Mouse (Mus musculus) neural tube, embryonic 14.5 days (tissue): Measurements from ENCODE around the gene Zmiz1. TPM values are rescaled to one million over a fixed set of nuclear protein-coding genes. Genes with fewer than 3 reads are reported as not detected.

Experiments used
- ATAC-seq: fragments of 200-750 bp; cut with Nextera tagmentation; 2 replicates; pipeline ENCODE4 v1.8.0; 2017; ENCODE audit warnings: low read depth, mild to moderate bottlenecking, moderate TSS enrichment, moderate library complexity
- H3K27ac ChIP-seq: fragments of 300-500 bp; sonication (generic); 2 replicates; pipeline ENCODE4 v1.5.1; 2014; ENCODE audit warnings: low read depth, mild to moderate bottlenecking, control low read depth, low read length, moderate library complexity, mixed read lengths
- H3K27me3 ChIP-seq: fragments of 300-500 bp; sonication (generic); 2 replicates; pipeline ENCODE4 v1.6.1; 2014; ENCODE audit warnings: low read length; ENCODE audit not compliant: control insufficient read depth, insufficient read depth
- H3K36me3 ChIP-seq: fragments of 300-500 bp; sonication (generic); 2 replicates; pipeline ENCODE4 v1.6.1; 2014; ENCODE audit warnings: low read length, mixed read lengths; ENCODE audit not compliant: control insufficient read depth, insufficient read depth
- H3K4me1 ChIP-seq: fragments of 300-500 bp; sonication (generic); 2 replicates; pipeline ENCODE4 v1.6.1; 2014; ENCODE audit warnings: low read length; ENCODE audit not compliant: control insufficient read depth, insufficient read depth
- H3K4me2 ChIP-seq: fragments of 300-500 bp; sonication (generic); 2 replicates; pipeline ENCODE4 v1.6.1; 2014; ENCODE audit warnings: mild to moderate bottlenecking, low read depth, low read length, control low read depth
- H3K4me3 ChIP-seq: fragments of 300-500 bp; sonication (generic); 2 replicates; pipeline ENCODE4 v1.5.1; 2014; ENCODE audit warnings: low read depth, low read length, control low read depth, mixed read lengths
- H3K9ac ChIP-seq: fragments of 300-500 bp; sonication (generic); replicated peaks from 2 replicates; pipeline ENCODE4 v1.6.1; 2014; ENCODE audit warnings: low read depth, mild to moderate bottlenecking, control low read depth, low read length, mixed read lengths
- H3K9me3 ChIP-seq: fragments of 300-500 bp; sonication (generic); 2 replicates; pipeline ENCODE4 v1.6.1; 2016; ENCODE audit warnings: low read length; ENCODE audit not compliant: control insufficient read depth
- WGBS: fragments of 180-500 bp; shearing (Covaris S2); extraction: QIAGEN DNeasy Blood & Tissue Kit; methylation state at CpG from one replicate; pipeline ENCODE4 v1.1.7; 2014; 5-methylcytosine and 5-hydroxymethylcytosine counted together
- polyA plus RNA-seq: library from polyadenylated mRNA; unstranded; fragments of >200 nt; fragmentation: Nextera tagmentation; extraction: Ambion mirVana; gene quantifications from 2 replicates; pipeline ENCODE4 v1.2.1, GENCODE M21; 2014

Zmiz1 gene
- polyA plus RNA-seq, 1 experiment from 2014 or later = 75.0 TPM

DNA sequence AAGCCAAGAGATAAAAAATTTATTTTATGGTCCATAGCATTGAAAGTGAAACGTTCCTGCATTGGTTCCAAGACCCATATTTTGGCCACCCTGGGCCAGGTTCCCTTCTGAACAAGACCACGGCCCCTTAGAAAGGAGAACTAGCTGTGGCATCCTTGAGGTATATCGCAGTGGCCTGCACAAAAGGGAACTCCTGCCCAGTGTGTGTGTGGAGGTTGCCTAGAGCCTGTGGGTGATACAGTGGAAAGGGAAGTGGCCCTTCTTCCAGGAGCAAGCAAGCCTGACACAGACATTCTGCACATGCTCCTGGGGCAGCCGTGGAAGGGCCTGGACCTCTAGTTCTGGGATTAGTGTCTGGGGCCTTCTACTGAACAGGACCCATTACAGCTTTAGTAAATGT, 71.4 kb downstream of the Zmiz1 start:
- H3K9ac ChIP-seq = no peak overlapping the region
- H3K27ac ChIP-seq = no peak overlapping the region
- no peaks in the 10 kb centered on the region for H3K9me3 ChIP-seq
- no peak overlapping the region for H3K4me3 ChIP-seq
- ATAC-seq = no peak
- no peaks in the 10 kb centered on the region for H3K36me3 ChIP-seq
- 87% methylated on average over 4 of the region's 4 CpGs for WGBS
- no peak overlapping the region for H3K4me2 ChIP-seq
- no peaks in the 10 kb centered on the region for H3K27me3 ChIP-seq
- H3K4me1 ChIP-seq = 0 out of 2 replicates have a peak, but pooled peaks cover 2% of the 10 kb centered on the region

DNA sequence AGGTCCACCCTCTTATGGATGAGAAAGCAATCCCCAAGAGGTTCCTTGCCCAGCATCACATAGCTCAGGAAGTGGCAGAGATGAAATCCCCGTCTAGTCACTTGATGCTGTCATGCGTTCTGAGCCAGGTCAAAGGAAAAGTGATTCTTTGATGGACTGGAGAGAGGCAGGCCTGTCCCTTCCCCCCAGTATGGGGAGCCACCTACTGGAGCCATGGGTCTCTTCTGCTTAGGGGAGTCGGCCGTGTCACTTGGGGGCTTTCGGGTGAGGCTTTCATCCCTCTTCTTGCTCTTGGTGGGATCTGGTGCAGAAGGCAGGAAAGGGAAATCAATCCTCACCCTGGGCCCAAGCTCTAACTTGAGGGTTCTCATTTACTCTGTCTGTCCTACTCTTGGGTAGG, 71.8 kb downstream of the Zmiz1 start:
- H3K27ac ChIP-seq = no peak overlapping the region
- H3K27me3 ChIP-seq = no peaks in the 10 kb centered on the region
- no peak overlapping the region for H3K4me3 ChIP-seq
- H3K9me3 ChIP-seq = no peaks in the 10 kb centered on the region
- 0 out of 2 replicates have a peak, but pooled peaks cover 2% of the 10 kb centered on the region for H3K4me1 ChIP-seq
- H3K4me2 ChIP-seq = no peak overlapping the region
- H3K9ac ChIP-seq = no peak overlapping the region
- no peak for ATAC-seq
- 78% methylated on average over 5 of the region's 5 CpGs for WGBS
- no peaks in the 10 kb centered on the region for H3K36me3 ChIP-seq

DNA sequence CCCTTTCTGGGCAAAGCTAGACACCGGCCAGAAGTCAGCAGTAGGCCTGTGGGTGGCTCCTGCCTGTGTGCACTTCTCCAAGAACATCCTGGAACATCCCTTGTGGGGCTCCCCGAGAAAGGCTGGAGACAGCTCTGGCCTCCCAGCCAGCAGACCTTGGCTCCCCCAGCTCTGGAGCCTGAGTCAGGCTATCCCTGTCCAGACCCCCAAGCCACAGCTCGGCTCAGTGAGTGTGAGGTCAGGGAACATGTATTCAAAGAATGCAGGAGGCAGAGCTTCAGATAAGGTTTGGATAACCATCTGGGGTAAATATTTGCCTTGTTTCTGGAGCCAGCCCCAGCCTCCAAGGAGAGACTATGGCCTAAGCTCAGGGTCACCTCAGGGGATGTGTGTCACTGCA, 74.0 kb downstream of the Zmiz1 start:
- H3K9ac ChIP-seq = no peak overlapping the region
- no peak overlapping the region for H3K27ac ChIP-seq
- H3K36me3 ChIP-seq = peaks cover 11% of the 10 kb centered on the region
- H3K4me2 ChIP-seq = no peak overlapping the region
- H3K27me3 ChIP-seq = no peaks in the 10 kb centered on the region
- no peak for ATAC-seq
- H3K4me3 ChIP-seq = no peak overlapping the region
- no peaks in the 10 kb centered on the region for H3K9me3 ChIP-seq
- 0 out of 2 replicates have a peak, but pooled peaks cover 2% of the 10 kb centered on the region for H3K4me1 ChIP-seq
- WGBS = 71% methylated on average over 3 of the region's 3 CpGs

DNA sequence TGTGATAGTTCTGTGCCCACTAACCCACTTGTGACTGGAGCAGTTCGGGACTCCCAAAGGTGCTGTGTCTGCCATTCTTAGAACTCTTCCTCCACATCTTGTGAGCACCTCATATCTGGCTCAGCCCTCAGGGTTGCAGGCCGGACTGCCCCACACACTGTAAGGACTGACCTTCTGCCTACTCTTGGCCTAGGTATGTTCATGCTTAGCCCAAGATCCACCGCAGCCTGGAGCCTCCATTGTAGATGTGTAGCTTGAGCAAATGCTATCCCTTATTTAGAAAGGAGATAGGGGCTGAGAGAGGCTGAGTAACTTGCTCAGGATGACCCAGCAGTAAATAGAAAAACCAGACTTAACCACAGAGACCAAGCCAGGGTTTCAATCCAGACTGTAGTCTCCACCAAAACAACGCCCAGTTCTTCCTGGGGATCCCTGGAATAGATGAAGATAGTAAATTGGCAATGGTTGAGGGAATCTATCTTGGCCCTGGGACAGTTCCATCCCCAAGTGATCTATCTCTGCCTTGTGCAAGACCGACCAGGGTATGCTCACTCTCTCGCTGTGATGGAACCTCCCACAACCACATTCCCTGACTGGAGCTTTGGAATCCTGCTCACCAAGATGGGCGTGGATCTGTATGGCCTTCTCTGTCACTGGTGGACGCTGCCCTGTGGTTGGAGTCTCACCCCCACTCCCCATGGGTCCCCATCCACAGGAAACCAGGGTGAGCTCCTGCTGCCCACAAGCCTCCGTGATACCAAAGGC, 74.8 kb downstream of the Zmiz1 start:
- Histone ChIP-seq H3K27me3 (no peaks in the 10 kb centered on the region), H3K4me1 (0 out of 2 replicates have a peak, but pooled peaks cover 2% of the 10 kb centered on the region), H3K9me3 (no peaks in the 10 kb centered on the region), H3K36me3 (peaks cover 11% of the 10 kb centered on the region), H3K9ac (no peak overlapping the region), H3K4me2 (no peak overlapping the region), H3K27ac (no peak overlapping the region), H3K4me3 (no peak overlapping the region)
- WGBS = 87% methylated on average over 9 of the region's 9 CpGs
- no peak for ATAC-seq

DNA sequence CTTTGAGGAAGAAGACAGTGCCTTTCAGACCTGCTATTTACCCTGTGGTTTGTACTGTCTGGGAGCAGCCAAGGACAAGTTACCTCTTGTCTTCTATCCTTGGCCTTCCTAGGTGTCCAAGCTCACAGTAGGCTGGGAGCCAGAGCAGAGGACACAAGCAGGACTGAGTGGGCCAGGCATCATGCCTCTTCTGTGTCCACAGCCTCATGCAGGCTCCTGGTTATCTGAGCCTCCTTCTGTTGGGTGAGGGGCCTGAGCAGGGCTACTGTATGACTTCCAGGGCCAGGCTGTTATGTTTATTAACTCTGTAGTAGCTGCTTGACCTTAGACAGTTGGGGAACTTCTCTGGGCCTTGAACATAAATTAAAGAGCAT, 75.4 kb downstream of the Zmiz1 start:
- no peak overlapping the region for H3K9ac ChIP-seq
- peaks cover 16% of the 10 kb centered on the region for H3K36me3 ChIP-seq
- H3K27me3 ChIP-seq = no peaks in the 10 kb centered on the region
- no peak overlapping the region for H3K27ac ChIP-seq
- H3K4me1 ChIP-seq = 0 out of 2 replicates have a peak, but pooled peaks cover 2% of the 10 kb centered on the region
- H3K4me2 ChIP-seq = no peak overlapping the region
- no peak overlapping the region for H3K4me3 ChIP-seq
- no peaks in the 10 kb centered on the region for H3K9me3 ChIP-seq
- no peak for ATAC-seq

DNA sequence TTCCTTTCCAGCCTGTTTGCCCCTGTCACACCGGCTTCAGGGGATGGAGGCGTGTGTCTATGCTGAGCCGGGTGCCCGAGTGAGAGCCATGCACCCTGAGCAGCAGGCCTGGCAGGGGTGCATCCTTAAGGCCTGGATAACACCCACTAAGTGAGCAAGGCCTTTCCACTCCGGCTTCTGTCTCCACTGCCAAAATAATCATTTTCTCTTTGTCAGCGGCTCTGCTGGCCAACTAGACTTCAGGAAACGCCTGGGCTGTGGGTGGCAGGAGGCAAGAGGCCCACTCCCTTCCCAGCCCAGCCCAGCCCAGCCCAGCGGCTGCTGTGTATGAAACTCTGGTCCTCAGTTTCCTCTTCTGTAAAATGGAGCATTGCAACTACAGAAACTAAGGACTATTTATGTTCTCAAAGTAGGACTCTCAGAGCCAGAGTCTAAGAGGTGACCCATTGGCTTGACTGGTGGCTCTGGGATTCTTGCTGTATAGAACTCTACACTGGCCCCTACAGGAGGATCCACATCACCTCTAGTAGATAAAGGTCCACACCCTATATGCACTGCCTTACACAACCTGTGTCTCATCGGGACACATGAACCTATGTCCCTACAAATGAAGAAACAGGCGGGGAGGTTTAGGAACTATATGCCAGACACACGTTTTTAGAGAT, 76.1 kb downstream of the Zmiz1 start:
- ATAC-seq = no peak

DNA sequence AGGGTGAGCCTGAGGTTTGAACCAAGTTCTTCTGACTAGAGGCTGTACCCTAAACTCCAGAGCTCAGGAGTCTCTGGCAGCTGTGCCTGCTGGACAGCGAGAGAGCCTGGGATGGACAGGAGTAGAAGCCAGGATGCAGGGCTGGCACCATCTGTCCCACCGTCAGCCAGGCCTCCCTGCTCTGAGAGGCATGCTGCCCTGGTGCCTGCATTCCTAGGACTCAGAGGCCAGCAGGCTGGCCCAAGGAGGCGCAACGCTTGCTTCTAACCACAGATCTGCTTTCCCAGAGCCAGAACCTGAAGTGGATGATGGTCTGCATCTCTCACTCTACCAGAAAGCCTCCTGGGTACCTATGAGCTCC, 76.6 kb downstream of the Zmiz1 start:
- H3K27me3 ChIP-seq = no peaks in the 10 kb centered on the region
- ATAC-seq = no peak
- H3K36me3 ChIP-seq = peaks cover 17% of the 10 kb centered on the region
- 91% methylated on average over 4 of the region's 4 CpGs for WGBS
- 0 out of 2 replicates have a peak, but pooled peaks cover 2% of the 10 kb centered on the region for H3K4me1 ChIP-seq
- no peak overlapping the region for H3K4me2 ChIP-seq
- no peak overlapping the region for H3K4me3 ChIP-seq
- no peak overlapping the region for H3K9ac ChIP-seq
- no peak overlapping the region for H3K27ac ChIP-seq
- no peaks in the 10 kb centered on the region for H3K9me3 ChIP-seq

More for the DNA sequence above, 76.1 kb downstream of the Zmiz1 start:
- Histone ChIP-seq H3K27ac (no peak overlapping the region), H3K36me3 (peaks cover 17% of the 10 kb centered on the region), H3K4me2 (no peak overlapping the region), H3K9me3 (no peaks in the 10 kb centered on the region), H3K4me1 (0 out of 2 replicates have a peak, but pooled peaks cover 2% of the 10 kb centered on the region), H3K27me3 (no peaks in the 10 kb centered on the region), H3K4me3 (no peak overlapping the region), H3K9ac (no peak overlapping the region)
- 78% methylated on average over 11 of the region's 11 CpGs for WGBS

DNA sequence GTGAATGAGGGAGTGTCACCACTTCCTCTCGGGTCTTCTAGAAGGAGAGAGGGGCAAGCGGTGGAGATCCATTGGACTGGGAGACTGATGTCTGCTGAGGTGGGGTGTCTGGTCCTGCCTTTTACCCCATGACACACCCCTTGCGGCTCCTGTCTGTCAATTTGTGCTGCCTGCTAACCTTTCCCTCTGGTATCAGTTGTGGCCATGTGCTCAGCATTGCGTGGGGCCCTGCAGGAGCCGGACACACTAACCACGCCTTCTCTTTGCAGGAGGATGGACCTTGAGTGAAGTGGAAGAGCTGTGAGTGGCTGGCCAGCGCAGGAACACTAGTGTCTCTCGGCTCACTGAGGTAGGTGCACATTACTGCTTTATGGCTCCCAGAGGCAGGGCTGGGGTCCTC, 77.5 kb downstream of the Zmiz1 start:
- Histone ChIP-seq H3K36me3 (peaks cover 17% of the 10 kb centered on the region), H3K4me1 (0 out of 2 replicates have a peak, but pooled peaks cover 2% of the 10 kb centered on the region), H3K9ac (no peak overlapping the region), H3K27me3 (no peaks in the 10 kb centered on the region), H3K27ac (no peak overlapping the region), H3K4me3 (no peak overlapping the region), H3K4me2 (no peak overlapping the region), H3K9me3 (no peaks in the 10 kb centered on the region)
- WGBS = 88% methylated on average over 8 of the region's 8 CpGs
- no peak for ATAC-seq

DNA sequence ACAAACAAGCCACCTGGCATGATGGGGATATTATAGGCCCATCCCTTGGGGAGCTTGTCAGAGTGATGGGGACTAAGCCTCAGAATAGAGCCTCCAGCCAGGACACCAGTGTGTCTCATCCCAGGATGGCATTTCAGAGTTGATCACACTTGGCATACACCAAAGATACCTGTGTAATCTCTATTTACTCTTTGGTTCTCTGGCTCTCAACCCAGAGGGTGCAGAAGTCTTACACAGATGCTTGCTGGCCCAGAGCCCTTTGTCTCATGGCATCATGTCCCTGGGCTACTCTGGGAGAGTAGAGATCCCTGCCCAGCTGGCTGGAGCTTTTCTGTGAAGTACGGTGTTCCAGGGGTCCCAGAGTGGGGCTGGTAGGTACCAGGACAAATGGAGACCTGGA, 78.4 kb downstream of the Zmiz1 start:
- H3K36me3 ChIP-seq = peaks cover 17% of the 10 kb centered on the region
- no peak overlapping the region for H3K4me3 ChIP-seq
- no peaks in the 10 kb centered on the region for H3K9me3 ChIP-seq
- H3K4me2 ChIP-seq = no peak overlapping the region
- H3K27me3 ChIP-seq = no peaks in the 10 kb centered on the region
- no peak for ATAC-seq
- no peak overlapping the region for H3K9ac ChIP-seq
- WGBS = 89% methylated on average over 1 of the region's 1 CpGs
- no peak overlapping the region for H3K27ac ChIP-seq
- 0 out of 2 replicates have a peak, but pooled peaks cover 2% of the 10 kb centered on the region for H3K4me1 ChIP-seq
